Mouse (Mus musculus) intestine, embryonic 16.5 days (tissue): ENCODE results near the gene Lrrc55. TPM values are rescaled to one million over a fixed set of nuclear protein-coding genes. Genes with fewer than 3 reads are reported as not detected.

Experiments
- ATAC-seq: fragments of 200-750 bp; cut with Nextera tagmentation; 2 replicates; pipeline ENCODE4 v1.8.0; 2017; ENCODE audit warnings: moderate TSS enrichment, moderate library complexity
- H3K27ac ChIP-seq: fragments of 300-500 bp; sonication (generic); 2 replicates; pipeline ENCODE4 v1.5.1; 2014; ENCODE audit warnings: mild to moderate bottlenecking, low read length
- H3K27me3 ChIP-seq: fragments of 300-500 bp; sonication (generic); replicated peaks from 2 replicates; pipeline ENCODE4 v1.6.1; 2014; ENCODE audit warnings: low read length, control low read depth, mixed read lengths; ENCODE audit not compliant: control insufficient read depth, insufficient read depth
- H3K36me3 ChIP-seq: fragments of 300-500 bp; sonication (generic); 2 replicates; pipeline ENCODE4 v1.6.1; 2014; ENCODE audit warnings: low read length, control low read depth; ENCODE audit not compliant: control insufficient read depth, insufficient read depth
- H3K4me1 ChIP-seq: fragments of 300-500 bp; sonication (generic); 2 replicates; pipeline ENCODE4 v1.6.1; 2014; ENCODE audit warnings: low read length, control low read depth, mixed read lengths; ENCODE audit not compliant: control insufficient read depth, insufficient read depth
- H3K4me2 ChIP-seq: fragments of 300-500 bp; sonication (generic); 2 replicates; pipeline ENCODE4 v1.6.1; 2014; ENCODE audit warnings: low read depth, low read length, control low read depth
- H3K4me3 ChIP-seq: fragments of 300-500 bp; sonication (generic); 2 replicates; pipeline ENCODE4 v1.5.1; 2014; ENCODE audit warnings: mild to moderate bottlenecking, low read length
- H3K9ac ChIP-seq: fragments of 300-500 bp; sonication (generic); 2 replicates; pipeline ENCODE4 v1.6.1; 2014; ENCODE audit warnings: low read depth, low read length
- H3K9me3 ChIP-seq: fragments of 300-500 bp; sonication (generic); 2 replicates; pipeline ENCODE4 v1.6.1; 2016; ENCODE audit warnings: low read length, control low read depth; ENCODE audit not compliant: control insufficient read depth
- WGBS: fragments of 180-500 bp; shearing (Covaris S2); extraction: QIAGEN DNeasy Blood & Tissue Kit; methylation state at CpG from one replicate; pipeline ENCODE4 v1.1.7; 2014; 5-methylcytosine and 5-hydroxymethylcytosine counted together
- polyA plus RNA-seq: library from polyadenylated mRNA; unstranded; fragments of >200 nt; fragmentation: Nextera tagmentation; extraction: Ambion mirVana; gene quantifications from 2 replicates; pipeline ENCODE4 v1.2.1, GENCODE M21; 2015

The Lrrc55 gene
- polyA plus RNA-seq, 1 experiment from 2014 or later: 4.0 TPM

DNA sequence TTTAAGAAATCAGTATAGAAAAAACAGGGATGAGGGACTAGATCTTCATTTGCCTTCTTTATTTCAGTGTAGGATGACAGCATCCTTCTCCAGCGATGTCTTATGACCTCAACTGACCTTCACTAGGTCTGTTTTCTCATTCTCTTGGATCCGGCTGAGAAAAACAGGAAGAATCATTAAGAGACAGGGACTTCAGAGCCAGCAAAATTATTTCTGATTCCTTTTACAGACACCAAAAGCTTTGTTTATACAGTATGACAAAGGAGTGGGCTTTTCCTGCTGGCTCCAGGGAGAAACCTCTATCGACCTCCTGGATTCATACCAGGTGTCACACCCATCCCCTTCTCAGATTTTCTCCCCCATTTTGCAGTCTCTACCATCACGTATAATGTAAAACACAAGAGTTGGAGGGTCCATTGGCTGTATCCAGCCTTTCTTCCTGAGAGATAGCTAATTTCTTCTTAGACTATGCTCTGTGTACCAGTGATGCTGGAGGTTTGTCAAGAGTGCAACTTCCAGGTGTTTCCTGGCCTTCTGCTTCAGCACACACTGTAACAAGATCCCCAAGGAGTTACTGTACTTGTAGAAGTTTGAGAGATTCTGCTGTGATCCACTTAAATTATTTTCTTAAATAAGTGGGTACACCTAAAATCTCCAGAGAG, 18.7 kb downstream of the Lrrc55 start:
- Histone ChIP-seq H3K4me2 (no peak overlapping the region), H3K9ac (no peak overlapping the region), H3K36me3 (no peaks in the 10 kb centered on the region), H3K27ac (no peak overlapping the region), H3K9me3 (no peaks in the 10 kb centered on the region), H3K4me1 (peaks cover 2% of the 10 kb centered on the region; the same call in 1 of the 2 replicates), H3K27me3 (no peaks in the 10 kb centered on the region), H3K4me3 (no peak overlapping the region)
- ATAC-seq: no peak
- WGBS: 56% methylated on average over 4 of the region's 4 CpGs

DNA sequence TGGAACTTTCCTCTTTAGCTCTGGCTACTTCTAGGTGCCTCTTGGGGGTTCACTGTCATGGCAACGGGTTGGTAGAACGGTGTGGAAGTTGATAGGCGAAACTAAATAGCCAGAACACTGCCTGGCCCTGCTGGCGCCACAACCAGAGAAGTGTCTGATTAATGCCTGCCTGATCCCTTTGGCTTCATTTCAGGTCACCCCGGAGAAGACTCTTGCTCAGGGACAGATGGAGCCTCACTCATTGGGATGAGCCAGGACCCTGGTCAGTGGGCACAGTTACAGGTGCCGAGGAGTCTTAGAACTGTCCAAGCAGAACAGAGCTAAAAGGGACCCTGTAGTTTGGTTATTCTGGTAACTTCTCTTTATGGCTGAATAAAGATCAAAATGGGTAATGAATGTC, 23.5 kb downstream of the Lrrc55 start:
- Histone ChIP-seq H3K27me3 (no peaks in the 10 kb centered on the region), H3K4me2 (no peak overlapping the region), H3K36me3 (no peaks in the 10 kb centered on the region), H3K9ac (no peak overlapping the region), H3K4me3 (no peak overlapping the region), H3K27ac (peak overlapping the region; percentile 49), H3K9me3 (no peaks in the 10 kb centered on the region), H3K4me1 (peaks cover 2% of the 10 kb centered on the region; the same call in 1 of the 2 replicates)
- WGBS: 81% methylated on average over 6 of the region's 6 CpGs
- no peak for ATAC-seq

- H3K36me3 ChIP-seq: no peaks in the 10 kb centered on the region
- H3K4me2 ChIP-seq: no peak overlapping the region
- peaks cover 2% of the 10 kb centered on the region; the same call in 1 of the 2 replicates for H3K4me1 ChIP-seq
- H3K27me3 ChIP-seq: no peaks in the 10 kb centered on the region
- H3K4me3 ChIP-seq: no peak overlapping the region
- no peaks in the 10 kb centered on the region for H3K9me3 ChIP-seq
- H3K27ac ChIP-seq: peak overlapping the region; percentile 54
- ATAC-seq: no peak
- WGBS: 46% methylated on average over 2 of the region's 2 CpGs
- no peak overlapping the region for H3K9ac ChIP-seq
Measured at GRCm38 (mm10) chr2:85172763-85173103, 24.3 kb downstream of the Lrrc55 start.

- H3K9ac ChIP-seq: no peak overlapping the region
- no peaks in the 10 kb centered on the region for H3K36me3 ChIP-seq
- WGBS: 18% methylated on average over 3 of the region's 3 CpGs
- H3K9me3 ChIP-seq: no peaks in the 10 kb centered on the region
- peak overlapping the region; percentile 40; the same call in 1 of the 2 replicates for H3K27ac ChIP-seq
- no peak overlapping the region for H3K4me3 ChIP-seq
- peak; percentile 91 for ATAC-seq
- H3K4me2 ChIP-seq: no peak overlapping the region
- peaks cover 2% of the 10 kb centered on the region; the same call in 1 of the 2 replicates for H3K4me1 ChIP-seq
- no peaks in the 10 kb centered on the region for H3K27me3 ChIP-seq
Measured at GRCm38 (mm10) chr2:85172071-85172762, 24.8 kb downstream of the Lrrc55 start.

DNA sequence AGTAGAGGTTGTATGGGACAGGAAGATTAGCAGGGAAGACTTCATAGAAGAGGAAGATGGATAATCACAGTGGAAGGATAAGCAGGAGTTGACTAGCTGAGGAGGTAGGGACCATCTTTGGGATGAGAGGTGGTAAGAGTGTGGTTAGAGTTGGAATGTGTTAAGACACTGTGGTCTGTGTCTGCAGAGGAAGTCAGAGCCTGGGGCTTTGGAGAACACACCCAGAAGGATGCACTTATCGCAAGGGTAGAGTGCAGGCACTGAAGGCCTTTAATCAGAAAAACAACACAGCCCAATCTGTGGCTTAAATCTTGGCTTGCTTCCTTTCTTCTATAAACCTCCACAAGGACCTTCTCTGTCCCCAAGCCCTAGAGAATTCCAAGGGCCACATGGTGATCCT, 28.7 kb downstream of the Lrrc55 start:
- Histone ChIP-seq H3K27ac (0 out of 2 replicates have a peak overlapping the region, but pooled peaks have one; percentile 4), H3K27me3 (no peaks in the 10 kb centered on the region), H3K9me3 (no peaks in the 10 kb centered on the region), H3K9ac (no peak overlapping the region), H3K4me3 (no peak overlapping the region), H3K4me1 (no peaks in the 10 kb centered on the region), H3K36me3 (no peaks in the 10 kb centered on the region), H3K4me2 (no peak overlapping the region)
- 97% methylated on average over 1 of the region's 1 CpGs for WGBS
- ATAC-seq: no peak

DNA sequence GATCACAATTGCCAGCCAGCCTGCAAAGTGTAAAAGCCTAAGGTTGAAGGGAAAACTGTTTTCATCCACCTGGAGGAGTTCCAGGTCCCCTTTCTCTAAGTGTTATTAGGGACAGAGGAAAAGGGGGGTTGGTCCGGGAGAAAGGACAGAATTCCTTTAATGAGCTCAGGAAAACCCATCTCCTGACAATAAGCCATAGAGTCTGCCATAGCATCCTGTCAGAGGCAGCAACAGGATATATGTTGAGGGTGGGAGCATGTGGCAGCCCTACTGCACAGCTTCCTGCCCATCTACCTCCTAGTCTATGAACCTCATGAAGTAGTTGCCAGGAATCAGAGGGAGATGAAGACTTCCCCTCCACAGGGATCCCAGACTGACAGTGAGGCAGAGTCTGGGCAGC, 29.4 kb downstream of the Lrrc55 start:
- Histone ChIP-seq H3K9me3 (no peaks in the 10 kb centered on the region), H3K27me3 (no peaks in the 10 kb centered on the region), H3K27ac (no peak overlapping the region), H3K4me1 (no peaks in the 10 kb centered on the region), H3K9ac (no peak overlapping the region), H3K4me2 (no peak overlapping the region), H3K4me3 (no peak overlapping the region), H3K36me3 (no peaks in the 10 kb centered on the region)
- 59% methylated on average over 1 of the region's 1 CpGs for WGBS
- no peak for ATAC-seq

GRCm38 (mm10) chr2:85163311-85164047, 33.5 kb downstream of the Lrrc55 start:
- no peaks in the 10 kb centered on the region for H3K4me1 ChIP-seq
- no peaks in the 10 kb centered on the region for H3K36me3 ChIP-seq
- H3K9me3 ChIP-seq: no peaks in the 10 kb centered on the region
- 32% methylated on average over 7 of the region's 7 CpGs for WGBS
- H3K4me3 ChIP-seq: no peak overlapping the region
- peak; percentile 74 for ATAC-seq
- H3K4me2 ChIP-seq: no peak overlapping the region
- peak overlapping the region; percentile 19 for H3K27ac ChIP-seq
- no peak overlapping the region for H3K9ac ChIP-seq
- no peaks in the 10 kb centered on the region for H3K27me3 ChIP-seq

- Histone ChIP-seq H3K4me2 (no peak overlapping the region), H3K9ac (no peak overlapping the region), H3K4me1 (no peaks in the 10 kb centered on the region), H3K4me3 (no peak overlapping the region), H3K27ac (0 out of 2 replicates have a peak overlapping the region, but pooled peaks have one; percentile 16), H3K36me3 (no peaks in the 10 kb centered on the region), H3K9me3 (no peaks in the 10 kb centered on the region), H3K27me3 (no peaks in the 10 kb centered on the region)
- WGBS: 19% methylated on average over 1 of the region's 1 CpGs
- no peak for ATAC-seq
Measured at GRCm38 (mm10) chr2:85161638-85162093, 35.3 kb downstream of the Lrrc55 start.

- H3K4me3 ChIP-seq: no peak overlapping the region
- no peaks in the 10 kb centered on the region for H3K27me3 ChIP-seq
- H3K9ac ChIP-seq: no peak overlapping the region
- no peaks in the 10 kb centered on the region for H3K4me1 ChIP-seq
- no peak for ATAC-seq
- no peak overlapping the region for H3K27ac ChIP-seq
- H3K4me2 ChIP-seq: no peak overlapping the region
- no peaks in the 10 kb centered on the region for H3K9me3 ChIP-seq
- no peaks in the 10 kb centered on the region for H3K36me3 ChIP-seq
- WGBS: 63% methylated on average over 4 of the region's 4 CpGs
Measured at GRCm38 (mm10) chr2:85160901-85161637, 35.9 kb downstream of the Lrrc55 start.
